Mouse (Mus musculus): ENCODE measurements around the gene Slc47a1. TPM values are rescaled to one million over a fixed set of nuclear protein-coding genes. Genes with fewer than 3 reads are reported as not detected.

The Slc47a1 gene
- polyA plus RNA-seq, 1 experiment from 2014 or later: not detected

DNA sequence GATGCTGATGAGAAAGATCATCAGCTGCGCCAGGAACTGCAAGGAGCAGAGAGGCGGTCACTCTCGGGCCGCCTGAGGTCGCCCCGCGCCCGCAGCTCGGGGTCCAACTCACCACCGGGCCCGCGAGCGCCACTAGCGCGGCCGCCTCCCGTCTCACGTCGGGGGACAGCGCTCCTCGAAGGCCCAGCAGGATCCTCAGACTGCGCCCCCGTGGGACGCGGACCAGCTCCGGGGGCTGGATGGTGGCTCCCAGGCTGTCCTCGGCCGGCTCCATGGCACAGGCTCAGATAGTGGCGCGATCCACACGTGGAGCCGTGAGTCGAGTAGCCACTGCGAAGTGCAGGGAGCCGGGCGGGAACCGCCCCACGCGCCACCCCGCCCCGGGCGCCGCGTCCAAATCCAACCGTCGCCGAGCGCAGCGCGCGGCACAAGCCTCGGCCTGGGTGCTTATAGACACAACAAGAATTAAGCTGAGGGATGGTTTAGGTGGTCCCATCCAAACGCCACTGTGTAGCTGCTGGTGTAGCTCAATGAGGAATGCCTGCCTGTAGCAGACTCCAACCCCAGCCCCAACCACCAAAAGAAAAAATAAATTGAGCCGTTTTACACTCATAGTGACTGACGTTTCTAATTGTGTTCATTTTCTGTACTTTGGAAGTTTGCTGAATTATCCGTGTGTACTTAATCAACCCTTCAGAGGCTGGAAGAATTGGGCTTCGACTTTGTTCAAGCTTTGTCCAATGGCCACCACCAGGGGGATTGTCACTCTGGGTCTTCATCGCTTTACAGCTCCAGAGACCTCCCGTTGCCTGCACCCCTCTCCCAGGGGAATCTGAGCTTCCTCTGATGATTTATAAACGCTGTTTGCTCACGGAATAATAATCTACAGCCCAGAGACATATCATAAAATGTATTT is 35.4 kb downstream of the Slc47a1 start, which contains the start of gene Slc47a2:
TSS of gene Slc47a2 (minus strand) at position 356 of the 916 bp plus-strand sequence.
- peak within 1 kb of the TSS; percentile 31 for H3K4me3 ChIP-seq (ENCODE audit: low read depth, low read length)
- 0 out of 2 replicates have a peak, but pooled peaks cover 2% of the 10 kb centered on the region for H3K4me1 ChIP-seq (ENCODE audit: control insufficient read depth, insufficient read depth, low read length)
- H3K4me2 ChIP-seq (ENCODE audit: low read length): peak within 1 kb of the TSS; percentile 51
- peak within 1 kb of the TSS; percentile 37; the same call in 1 of the 2 replicates for H3K9ac ChIP-seq (ENCODE audit: low read length)
- peaks cover 23% of the 10 kb centered on the region for H3K27me3 ChIP-seq (replicated peaks; ENCODE audit: control insufficient read depth, insufficient read depth, low read length)
- no peaks in the 10 kb centered on the region for H3K9me3 ChIP-seq (replicated peaks; ENCODE audit: control insufficient read depth, low read length)
- ATAC-seq: no peak
- H3K36me3 ChIP-seq (ENCODE audit: control insufficient read depth, insufficient read depth, low read length): no peaks in the 10 kb centered on the region
- H3K27ac ChIP-seq (ENCODE audit: low read depth, low read length): no peak within 1 kb of the TSS
- 3% methylated on average over 61 of the region's 61 CpGs for WGBS
- DNase-seq (ENCODE audit: low spot score): peak; percentile 57

DNA sequence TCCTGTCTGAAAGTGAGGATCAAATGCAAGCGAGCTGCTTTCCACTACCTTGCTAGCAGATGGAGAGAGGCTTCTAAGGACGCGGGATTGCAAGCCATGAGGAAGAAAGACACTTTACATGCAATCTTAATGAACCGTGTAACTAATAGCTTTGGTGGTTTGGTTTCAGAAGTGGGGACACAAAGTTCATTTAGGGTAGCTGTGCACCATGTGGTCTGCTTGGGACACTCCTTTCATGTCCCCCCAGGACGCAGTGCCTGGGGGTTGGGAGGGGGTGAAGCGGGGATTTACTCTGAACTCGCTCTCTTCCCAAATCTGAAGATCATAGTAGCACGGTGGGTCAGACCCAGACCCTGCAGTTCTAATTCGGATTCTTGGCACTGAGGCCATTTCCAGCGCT is 36.2 kb downstream of the Slc47a1 start:
- 13% methylated on average over 10 of the region's 10 CpGs for WGBS
- ATAC-seq (no peak), DNase-seq (ENCODE audit: low spot score) (no peak)
- H3K27me3 ChIP-seq (replicated peaks; ENCODE audit: control insufficient read depth, insufficient read depth, low read length): peaks cover 23% of the 10 kb centered on the region
- no peaks in the 10 kb centered on the region for H3K36me3 ChIP-seq (ENCODE audit: control insufficient read depth, insufficient read depth, low read length)
- H3K9me3 ChIP-seq (replicated peaks; ENCODE audit: control insufficient read depth, low read length): no peaks in the 10 kb centered on the region
- H3K4me1 ChIP-seq (ENCODE audit: control insufficient read depth, insufficient read depth, low read length): 0 out of 2 replicates have a peak, but pooled peaks cover 2% of the 10 kb centered on the region
- peak overlapping the region; percentile 31; the same call in 1 of the 2 replicates for H3K4me3 ChIP-seq (ENCODE audit: low read depth, low read length)
- peak overlapping the region; percentile 51 for H3K4me2 ChIP-seq (ENCODE audit: low read length)
- H3K9ac ChIP-seq (ENCODE audit: low read length): no peak overlapping the region
- no peak overlapping the region for H3K27ac ChIP-seq (ENCODE audit: low read depth, low read length)

DNA sequence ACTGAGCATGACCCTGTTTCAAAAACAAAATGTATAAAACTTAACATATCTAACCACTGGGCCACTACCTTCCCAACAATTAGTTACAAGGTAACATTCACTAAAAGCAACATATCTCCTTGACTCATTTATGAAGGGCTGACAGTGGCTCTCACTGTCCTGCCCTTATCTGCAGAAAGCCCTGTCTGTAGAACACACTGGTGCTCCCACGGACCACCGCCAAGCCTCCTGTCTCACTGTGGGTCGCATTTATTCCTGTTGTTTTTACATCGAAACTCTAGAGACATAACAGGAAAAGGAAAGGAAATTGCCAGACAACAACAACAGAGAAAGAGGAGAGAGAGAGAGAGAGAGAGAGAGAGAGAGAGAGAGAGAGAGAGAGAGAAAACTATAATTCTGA is 36.9 kb downstream of the Slc47a1 start:
- Histone ChIP-seq H3K4me2 (ENCODE audit: low read length) (no peak overlapping the region), H3K27ac (ENCODE audit: low read depth, low read length) (no peak overlapping the region), H3K36me3 (ENCODE audit: control insufficient read depth, insufficient read depth, low read length) (no peaks in the 10 kb centered on the region), H3K4me3 (ENCODE audit: low read depth, low read length) (no peak overlapping the region), H3K27me3 (replicated peaks; ENCODE audit: control insufficient read depth, insufficient read depth, low read length) (peaks cover 23% of the 10 kb centered on the region), H3K4me1 (ENCODE audit: control insufficient read depth, insufficient read depth, low read length) (0 out of 2 replicates have a peak, but pooled peaks cover 2% of the 10 kb centered on the region), H3K9me3 (replicated peaks; ENCODE audit: control insufficient read depth, low read length) (no peaks in the 10 kb centered on the region), H3K9ac (ENCODE audit: low read length) (no peak overlapping the region)
- no peak for DNase-seq (ENCODE audit: low spot score)
- no peak for ATAC-seq
- 85% methylated on average over 4 of the region's 4 CpGs for WGBS

GRCm38 (mm10) chr11:61340374-61340773 is 37.8 kb downstream of the Slc47a1 start:
- no peak overlapping the region for H3K4me3 ChIP-seq (ENCODE audit: low read depth, low read length)
- H3K27ac ChIP-seq (ENCODE audit: low read depth, low read length): no peak overlapping the region
- H3K9me3 ChIP-seq (replicated peaks; ENCODE audit: control insufficient read depth, low read length): no peaks in the 10 kb centered on the region
- whole genome bisulfite sequencing: 85% methylated on average over 4 of the region's 4 CpGs
- H3K4me1 ChIP-seq (ENCODE audit: control insufficient read depth, insufficient read depth, low read length): 0 out of 2 replicates have a peak, but pooled peaks cover 2% of the 10 kb centered on the region
- no peaks in the 10 kb centered on the region for H3K36me3 ChIP-seq (ENCODE audit: control insufficient read depth, insufficient read depth, low read length)
- ATAC-seq (no peak), DNase-seq (ENCODE audit: low spot score) (no peak)
- H3K27me3 ChIP-seq (replicated peaks; ENCODE audit: control insufficient read depth, insufficient read depth, low read length): peaks cover 23% of the 10 kb centered on the region
- no peak overlapping the region for H3K9ac ChIP-seq (ENCODE audit: low read length)
- H3K4me2 ChIP-seq (ENCODE audit: low read length): no peak overlapping the region

DNA sequence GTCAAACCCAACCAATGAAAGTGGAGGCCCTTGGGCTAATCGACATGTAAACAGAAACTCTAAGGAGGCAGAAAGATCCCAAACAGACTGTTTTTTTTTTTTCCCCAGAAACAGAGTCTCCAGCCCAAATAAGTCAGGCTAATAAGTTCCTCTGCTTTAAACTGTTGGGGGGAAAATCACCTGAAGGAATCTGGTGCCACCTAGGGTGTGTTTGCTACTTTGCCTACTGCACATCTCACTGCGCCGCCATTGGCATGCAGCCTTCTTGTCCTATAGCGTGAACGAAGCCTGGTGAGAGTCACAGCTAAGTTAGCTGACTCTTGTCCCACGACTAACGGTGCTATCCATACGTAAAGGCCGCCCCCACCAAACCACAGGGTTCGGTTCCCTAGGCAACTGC is 40.6 kb downstream of the Slc47a1 start:
- Histone ChIP-seq H3K4me2 (ENCODE audit: low read length) (no peak overlapping the region), H3K27me3 (replicated peaks; ENCODE audit: control insufficient read depth, insufficient read depth, low read length) (peaks cover 9% of the 10 kb centered on the region; the same call in 1 of the 2 replicates), H3K4me3 (ENCODE audit: low read depth, low read length) (no peak overlapping the region), H3K4me1 (ENCODE audit: control insufficient read depth, insufficient read depth, low read length) (0 out of 2 replicates have a peak, but pooled peaks cover 2% of the 10 kb centered on the region), H3K36me3 (ENCODE audit: control insufficient read depth, insufficient read depth, low read length) (no peaks in the 10 kb centered on the region), H3K9ac (ENCODE audit: low read length) (no peak overlapping the region), H3K27ac (ENCODE audit: low read depth, low read length) (no peak overlapping the region), H3K9me3 (replicated peaks; ENCODE audit: control insufficient read depth, low read length) (no peaks in the 10 kb centered on the region)
- 72% methylated on average over 10 of the region's 10 CpGs for WGBS
- ATAC-seq: no peak
- no peak for DNase-seq (ENCODE audit: low spot score)

GRCm38 (mm10) chr11:61320904-61321687 is 57.0 kb downstream of the Slc47a1 start:
- no peak overlapping the region for H3K4me3 ChIP-seq (ENCODE audit: low read depth, low read length)

GRCm38 (mm10) chr11:61319923-61320567 is 58.1 kb downstream of the Slc47a1 start:
- 73% methylated on average over 3 of the region's 3 CpGs for WGBS
- Histone ChIP-seq H3K9ac (ENCODE audit: low read length) (no peak overlapping the region), H3K27me3 (replicated peaks; ENCODE audit: control insufficient read depth, insufficient read depth, low read length) (no peaks in the 10 kb centered on the region), H3K36me3 (ENCODE audit: control insufficient read depth, insufficient read depth, low read length) (no peaks in the 10 kb centered on the region), H3K9me3 (replicated peaks; ENCODE audit: control insufficient read depth, low read length) (no peaks in the 10 kb centered on the region), H3K4me3 (ENCODE audit: low read depth, low read length) (no peak overlapping the region), H3K4me2 (ENCODE audit: low read length) (no peak overlapping the region), H3K27ac (ENCODE audit: low read depth, low read length) (no peak overlapping the region), H3K4me1 (ENCODE audit: control insufficient read depth, insufficient read depth, low read length) (no peaks in the 10 kb centered on the region)
- no peak for DNase-seq (ENCODE audit: low spot score)
- ATAC-seq: no peak

More at GRCm38 (mm10) chr11:61320904-61321687, 57.0 kb downstream of the Slc47a1 start:
- no peaks in the 10 kb centered on the region for H3K4me1 ChIP-seq (ENCODE audit: control insufficient read depth, insufficient read depth, low read length)
- no peaks in the 10 kb centered on the region for H3K36me3 ChIP-seq (ENCODE audit: control insufficient read depth, insufficient read depth, low read length)
- ATAC-seq (no peak), DNase-seq (ENCODE audit: low spot score) (no peak)
- H3K27ac ChIP-seq (ENCODE audit: low read depth, low read length): no peak overlapping the region
- H3K9ac ChIP-seq (ENCODE audit: low read length): no peak overlapping the region
- 75% methylated on average over 10 of the region's 10 CpGs for WGBS
- H3K4me2 ChIP-seq (ENCODE audit: low read length): no peak overlapping the region
- no peaks in the 10 kb centered on the region for H3K27me3 ChIP-seq (replicated peaks; ENCODE audit: control insufficient read depth, insufficient read depth, low read length)
- no peaks in the 10 kb centered on the region for H3K9me3 ChIP-seq (replicated peaks; ENCODE audit: control insufficient read depth, low read length)

GRCm38 (mm10) chr11:61319233-61319922 is 58.8 kb downstream of the Slc47a1 start:
- no peak for ATAC-seq
- DNase-seq (ENCODE audit: low spot score): no peak
- Histone ChIP-seq H3K27me3 (replicated peaks; ENCODE audit: control insufficient read depth, insufficient read depth, low read length) (no peaks in the 10 kb centered on the region), H3K36me3 (ENCODE audit: control insufficient read depth, insufficient read depth, low read length) (no peaks in the 10 kb centered on the region), H3K4me1 (ENCODE audit: control insufficient read depth, insufficient read depth, low read length) (no peaks in the 10 kb centered on the region), H3K9me3 (replicated peaks; ENCODE audit: control insufficient read depth, low read length) (no peaks in the 10 kb centered on the region), H3K4me3 (ENCODE audit: low read depth, low read length) (no peak overlapping the region), H3K4me2 (ENCODE audit: low read length) (no peak overlapping the region), H3K27ac (ENCODE audit: low read depth, low read length) (no peak overlapping the region), H3K9ac (ENCODE audit: low read length) (no peak overlapping the region)
- WGBS: 62% methylated on average over 12 of the region's 12 CpGs

Measured in forebrain, embryonic 14.5 days (tissue).